In the genomic region with DNA sequence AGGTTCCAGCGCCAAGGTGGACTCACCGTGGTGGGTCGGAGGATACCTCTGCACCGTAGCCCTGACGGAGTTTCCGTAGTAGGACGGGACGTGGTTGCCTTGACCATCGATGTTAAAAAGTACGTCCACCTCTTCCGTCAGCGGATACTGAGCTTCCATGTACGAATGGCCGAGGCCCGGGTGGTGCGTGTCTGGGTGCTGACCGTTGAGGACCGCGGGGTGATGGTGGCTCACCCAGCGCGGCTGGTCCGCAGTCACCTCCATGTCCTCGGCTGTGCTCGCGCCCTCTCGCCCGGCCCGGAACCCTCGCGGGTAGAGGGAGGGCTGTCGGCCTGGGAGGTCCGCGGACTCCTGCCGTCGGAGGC, we compare ENCODE assay signal across 8 mouse cellular contexts. TPM values are rescaled to one million over a fixed set of nuclear protein-coding genes. Genes with fewer than 3 reads are reported as not detected.
DNase-seq lines count a peak whose midpoint lies in the region; ATAC-seq and TF ChIP-seq lines count a peak whose summit lies in the region.
"Had no signal": no experiment of that assay in that cellular context is flagged by ENCODE, and none has a peak within 500 bp of the region (broad histone marks: within the 10 kb centered on the region; RNA-seq: fewer than 3 reads in every experiment).

No protein-coding gene starts in this region.

- H3K36me3 ChIP-seq in spleen, adult 2 months (ENCODE audit: control insufficient read depth, insufficient read depth, low read length) = 0 out of 2 replicates have a peak, but pooled peaks cover 1% of the 10 kb centered on the region
- H3K36me3 ChIP-seq in forebrain, embryonic 14.5 days (ENCODE audit: control insufficient read depth, insufficient read depth, low read length) = no peaks in the 10 kb centered on the region
- H3K36me3 ChIP-seq in kidney, postnatal 0 days (ENCODE audit: insufficient read depth, low read length) = no peaks in the 10 kb centered on the region
- H3K36me3 ChIP-seq in myocyte (ENCODE audit: control insufficient read depth, insufficient read depth) = peaks cover 8% of the 10 kb centered on the region

- 2% methylated on average over 35 of the region's 35 CpGs for WGBS in spleen, adult 2 months
- under 1% methylated on average over 35 of the region's 35 CpGs for WGBS in forebrain, embryonic 14.5 days
- WGBS in kidney, postnatal 0 days = 1% methylated on average over 35 of the region's 35 CpGs

- TF ChIP-seq CTCF in spleen, adult 2 months (IDR thresholded peaks at IDR 0.05; ENCODE audit: extremely low read depth, insufficient read depth, insufficient read length, insufficient replicate concordance) = no peak
- no peak for TF ChIP-seq CTCF in kidney, postnatal 0 days (IDR thresholded peaks at IDR 0.05; ENCODE audit: low read depth)

- H3ac ChIP-seq in myocyte (ENCODE audit: control insufficient read depth, insufficient read length) = peak overlapping the region; percentile 20

- H3K27ac ChIP-seq in spleen, adult 2 months (ENCODE audit: insufficient read depth, low read length) = peak overlapping the region; percentile 58
- no peak overlapping the region for H3K27ac ChIP-seq in forebrain, embryonic 14.5 days (ENCODE audit: low read depth, low read length)
- H3K27ac ChIP-seq in kidney, postnatal 0 days = peak overlapping the region; percentile 80

- H3K79me2 ChIP-seq in myocyte (ENCODE audit: control insufficient read depth, insufficient read depth) = peaks cover 8% of the 10 kb centered on the region

- H3K27me3 ChIP-seq in spleen, adult 2 months (ENCODE audit: control insufficient read depth, insufficient read depth, low read length) = peaks cover 26% of the 10 kb centered on the region
- peaks cover 88% of the 10 kb centered on the region for H3K27me3 ChIP-seq in forebrain, embryonic 14.5 days (replicated peaks; ENCODE audit: control insufficient read depth, insufficient read depth, low read length)
- H3K27me3 ChIP-seq in kidney, postnatal 0 days (ENCODE audit: insufficient read depth, low read length) = peaks cover 33% of the 10 kb centered on the region
- H3K27me3 ChIP-seq in myocyte (ENCODE audit: control insufficient read depth, insufficient read depth, insufficient read length) = no peaks in the 10 kb centered on the region

- ATAC-seq in forebrain, embryonic 14.5 days = no peak
- ATAC-seq in kidney, postnatal 0 days (replicated peaks; ENCODE audit: low FRiP score, low read depth) = no peak

- peak overlapping the region; percentile 24; the same call in 1 of the 2 replicates for H3K4me2 ChIP-seq in forebrain, embryonic 14.5 days (ENCODE audit: low read length)
- H3K4me2 ChIP-seq in kidney, postnatal 0 days (ENCODE audit: low read length) = peak overlapping the region; percentile 91
- H3K4me2 ChIP-seq in myocyte (ENCODE audit: low read depth) = peak overlapping the region; percentile 84

- DNase-seq in spleen, adult 2 months (ENCODE audit: low read depth in 1 of 2, low spot score in 2 of 2) = no peak
- DNase-seq in spleen, postnatal 36 days (ENCODE audit: low spot score in 2 of 2) = no peak
- DNase-seq in forebrain, embryonic 14.5 days (ENCODE audit: low spot score) = no peak
- no peak for DNase-seq in kidney, postnatal 0 days (ENCODE audit: low spot score)
- DNase-seq in adrenal gland, postnatal 4 days (ENCODE audit: low spot score in 2 of 2) = no peak
- no peak for DNase-seq in urinary bladder, postnatal 4 days (ENCODE audit: low spot score in 2 of 2)

- peak overlapping the region; percentile 61 for H3K4me3 ChIP-seq in spleen, adult 2 months (ENCODE audit: extremely low read depth, insufficient read depth, insufficient read length)
- H3K4me3 ChIP-seq in forebrain, embryonic 14.5 days (ENCODE audit: low read depth, low read length) = peak overlapping the region; percentile 10; the same call in 1 of the 2 replicates
- peak overlapping the region; percentile 57 for H3K4me3 ChIP-seq in kidney, postnatal 0 days (replicated peaks; ENCODE audit: low read depth, low read length)
- H3K4me3 ChIP-seq in myocyte = peak overlapping the region; percentile 74

- H3K9me3 ChIP-seq in forebrain, embryonic 14.5 days (replicated peaks; ENCODE audit: control insufficient read depth, low read length) = no peaks in the 10 kb centered on the region
- H3K9me3 ChIP-seq in kidney, postnatal 0 days (replicated peaks; ENCODE audit: low read length) = no peaks in the 10 kb centered on the region

- TF ChIP-seq POLR2A in spleen, adult 2 months (IDR thresholded peaks at IDR 0.05; ENCODE audit: low read depth, low read length) = no peak
- peak; percentile 30 for TF ChIP-seq POLR2A in myocyte (IDR thresholded peaks at IDR 0.05; ENCODE audit: insufficient read length, low read depth)

- peaks cover 5% of the 10 kb centered on the region for H3K4me1 ChIP-seq in spleen, adult 2 months (ENCODE audit: control insufficient read depth, insufficient read depth, insufficient read length)
- H3K4me1 ChIP-seq in forebrain, embryonic 14.5 days (ENCODE audit: control insufficient read depth, insufficient read depth, low read length) = peaks cover 4% of the 10 kb centered on the region; the same call in 1 of the 2 replicates
- H3K4me1 ChIP-seq in kidney, postnatal 0 days (replicated peaks; ENCODE audit: insufficient read depth, low read length) = no peaks in the 10 kb centered on the region; the same call in 1 of the 2 replicates

- no peak overlapping the region for H3K9ac ChIP-seq in forebrain, embryonic 14.5 days (ENCODE audit: low read length)
- peak overlapping the region; percentile 58 for H3K9ac ChIP-seq in kidney, postnatal 0 days (ENCODE audit: low read depth, low read length)

TF ChIP-seq in myocyte, 11 proteins besides CTCF, POLR2A, EP300 and RAD21:
- TF ChIP-seq MYOG (IDR thresholded peaks at IDR 0.05; ENCODE audit: control insufficient read depth in 1 of 3, insufficient read depth in 1 of 3, insufficient read length in 2 of 3, low read depth in 2 of 3) = peak in 1 of 3 experiments; percentile 19
- TF ChIP-seq TCF12 (IDR thresholded peaks at IDR 0.05; ENCODE audit: insufficient read depth, poor library complexity, severe bottlenecking) = no peak
- peak in 1 of 3 experiments; percentile 23 for TF ChIP-seq MYOD1 (IDR thresholded peaks at IDR 0.05; ENCODE audit: control insufficient read depth in 1 of 3, insufficient read length in 2 of 3, low read depth in 2 of 3)

RNA-seq across cellular contexts. Expression of a gene that starts 3.7 kb away (rescaled TPM):
- not detected in 2 replicates for polyA plus RNA-seq in spleen, adult 2 months (2012; rRNA removed)
- polyA plus RNA-seq in forebrain, embryonic 14.5 days (2014; fragmentation: Nextera tagmentation; extraction: Ambion mirVana) = 0.19 TPM in 1 of 2 replicates, not detected in the other
- 3.3 and 5.0 TPM in 2 replicates for polyA plus RNA-seq in kidney, postnatal 0 days (2015; fragmentation: Nextera tagmentation; extraction: Ambion mirVana)
- polyA plus RNA-seq in myocyte (2012; fragmentation: generic; extraction: Trizol) = not detected
- total RNA-seq in adrenal gland, postnatal 4 days (2021) = 1 to 10 TPM; 4.4 to 6.5 TPM
- polyA plus RNA-seq: cortical plate, adult 2 months had no signal

RNA-seq across cellular contexts. Expression of a gene that starts 12.0 kb away (rescaled TPM):
- not detected in 2 replicates for polyA plus RNA-seq in spleen, adult 2 months (2012; rRNA removed)
- 0.24 TPM in 1 of 2 replicates, not detected in the other for polyA plus RNA-seq in forebrain, embryonic 14.5 days (2014; fragmentation: Nextera tagmentation; extraction: Ambion mirVana)
- 12.5 and 18.7 TPM in 2 replicates for polyA plus RNA-seq in kidney, postnatal 0 days (2015; fragmentation: Nextera tagmentation; extraction: Ambion mirVana)
- not detected for polyA plus RNA-seq in myocyte (2012; fragmentation: generic; extraction: Trizol)
- 1 to 10 TPM in 1 of 2 experiments, under 1 TPM in 1; 0.87 to 2.3 TPM for total RNA-seq in adrenal gland, postnatal 4 days (2021)
- polyA plus RNA-seq: cortical plate, adult 2 months had no signal

RNA-seq across cellular contexts. Expression of a gene that starts 12.5 kb away (rescaled TPM):
- polyA plus RNA-seq in spleen, adult 2 months (2012; rRNA removed) = 5.9 and 9.6 TPM in 2 replicates
- 1.4 and 2.2 TPM in 2 replicates for polyA plus RNA-seq in forebrain, embryonic 14.5 days (2014; fragmentation: Nextera tagmentation; extraction: Ambion mirVana)
- 95.1 and 99.1 TPM in 2 replicates for polyA plus RNA-seq in kidney, postnatal 0 days (2015; fragmentation: Nextera tagmentation; extraction: Ambion mirVana)
- 3.7 TPM for polyA plus RNA-seq in myocyte (2012; fragmentation: generic; extraction: Trizol)
- total RNA-seq in adrenal gland, postnatal 4 days (2021) = 10 to 100 TPM; 28.0 to 37.3 TPM

Comparison
In these comparisons a context has a peak if more than half of its experiments do, and no peak if none do; other contexts are left out.
1. H3K4me3 ChIP-seq: peak in every context shown above with its lines; median percentile 74 in myocyte; 61 in spleen, adult 2 months; 57 in kidney, postnatal 0 days; 10 in forebrain, embryonic 14.5 days.
2. H3K4me2 ChIP-seq: peak in every context shown above with its lines; median percentile 91 in kidney, postnatal 0 days; 84 in myocyte; 24 in forebrain, embryonic 14.5 days.
3. RNA of a gene that starts 12.0 kb away (polyA plus RNA-seq): 12.5 to 18.7 TPM in kidney, postnatal 0 days; 0.24 TPM in forebrain, embryonic 14.5 days, not detected in spleen, adult 2 months and not detected in myocyte (single experiment); every median in the first group is over 10 times any median in the second.